Mouse (Mus musculus) testis, postnatal 14 days (tissue): ENCODE data around the gene Med13l.

Experiments
- DNase-seq: peaks from one replicate; pipeline ENCODE4 v3.0.0; 2021; ENCODE audit warnings: low spot score

Med13l gene

DNA sequence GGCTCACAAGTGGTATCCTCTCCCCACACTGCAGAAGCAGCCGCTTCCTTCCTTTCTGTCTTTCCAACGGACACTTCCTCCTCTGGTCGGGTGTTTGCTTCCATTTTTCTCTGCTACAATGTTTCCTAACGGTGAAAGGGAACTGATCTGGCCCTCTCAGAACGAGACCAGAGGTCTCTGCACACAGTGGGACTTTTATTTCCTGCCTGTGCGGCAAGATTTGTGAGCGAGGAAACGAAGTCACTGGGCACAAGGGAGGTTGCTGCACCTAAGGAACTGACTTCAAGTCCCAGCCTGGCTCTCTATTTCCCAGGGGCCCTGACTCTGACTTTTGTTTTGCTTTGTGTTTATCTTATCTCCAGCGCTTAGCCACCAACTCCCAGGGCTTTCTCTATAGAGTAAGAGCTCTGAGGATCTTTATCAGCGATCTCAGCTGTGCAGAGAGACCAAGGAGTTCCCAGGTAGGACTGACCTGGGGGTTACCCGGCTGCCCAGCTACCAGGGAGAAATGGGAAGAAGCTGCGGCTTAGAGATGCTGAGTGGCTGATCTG is 4.0 kb upstream of the Med13l start:
- no peak for DNase-seq

DNA sequence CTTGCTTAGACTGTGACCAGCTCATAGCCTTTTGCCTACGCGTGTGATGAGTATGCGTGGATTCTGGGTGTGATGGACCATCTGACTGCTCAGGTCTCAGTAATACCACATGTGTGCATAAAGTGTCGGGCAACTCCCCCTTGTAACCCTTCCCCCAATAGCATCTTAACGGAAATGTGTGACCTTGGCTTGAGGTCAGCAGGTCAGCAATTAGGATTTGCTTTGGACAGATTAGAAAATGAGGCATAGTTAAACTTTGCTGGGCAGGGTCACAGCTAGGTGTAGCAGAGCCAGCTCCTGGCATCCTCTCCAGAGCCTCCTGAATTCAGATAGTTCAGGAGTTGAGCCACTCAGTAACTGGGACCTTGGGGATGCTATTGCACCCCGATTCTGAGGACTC is 1.6 kb upstream of the Med13l start:
- DNase-seq = no peak

DNA sequence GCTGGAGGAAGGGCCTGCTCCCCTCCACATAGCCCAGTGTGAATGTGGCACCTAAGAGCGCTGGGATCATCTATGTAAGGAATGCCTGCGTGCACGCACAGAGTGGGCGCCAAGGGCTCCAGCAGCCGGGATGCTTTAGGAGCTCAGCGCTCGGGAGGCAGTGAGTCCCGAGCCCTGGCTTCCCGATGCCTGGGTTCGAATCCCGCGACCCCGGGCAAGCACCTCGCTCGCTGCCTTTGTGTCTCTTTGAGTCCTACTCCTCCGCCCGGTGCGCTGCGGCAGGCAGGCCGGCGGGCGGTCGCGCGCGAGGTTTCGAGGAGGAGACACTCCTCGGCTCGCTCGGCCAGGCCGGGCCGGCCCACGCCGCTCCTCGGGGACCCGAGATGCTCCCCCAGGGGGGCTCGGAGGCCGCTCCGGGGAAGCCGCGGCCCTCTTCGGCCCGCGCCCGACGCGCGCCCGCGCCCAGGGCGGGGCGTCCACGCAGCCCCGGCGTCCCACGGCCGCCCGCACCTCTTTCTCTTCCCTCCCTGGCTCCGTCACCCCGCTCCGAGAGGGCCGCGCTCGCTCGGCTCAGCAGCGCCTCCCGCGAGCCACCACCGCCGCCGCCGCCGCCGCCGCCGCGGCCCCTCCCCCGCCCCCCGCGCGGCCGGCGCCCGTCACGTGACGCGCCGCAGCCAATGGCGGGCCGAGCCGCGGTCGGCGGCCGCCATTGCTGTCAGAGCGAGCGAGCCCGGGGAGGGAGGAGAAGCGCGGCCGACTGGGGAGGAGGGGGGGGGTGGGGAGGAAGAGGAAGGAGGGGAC is 695 bp upstream of the Med13l start:
- DNase-seq = peak; percentile 82

DNA sequence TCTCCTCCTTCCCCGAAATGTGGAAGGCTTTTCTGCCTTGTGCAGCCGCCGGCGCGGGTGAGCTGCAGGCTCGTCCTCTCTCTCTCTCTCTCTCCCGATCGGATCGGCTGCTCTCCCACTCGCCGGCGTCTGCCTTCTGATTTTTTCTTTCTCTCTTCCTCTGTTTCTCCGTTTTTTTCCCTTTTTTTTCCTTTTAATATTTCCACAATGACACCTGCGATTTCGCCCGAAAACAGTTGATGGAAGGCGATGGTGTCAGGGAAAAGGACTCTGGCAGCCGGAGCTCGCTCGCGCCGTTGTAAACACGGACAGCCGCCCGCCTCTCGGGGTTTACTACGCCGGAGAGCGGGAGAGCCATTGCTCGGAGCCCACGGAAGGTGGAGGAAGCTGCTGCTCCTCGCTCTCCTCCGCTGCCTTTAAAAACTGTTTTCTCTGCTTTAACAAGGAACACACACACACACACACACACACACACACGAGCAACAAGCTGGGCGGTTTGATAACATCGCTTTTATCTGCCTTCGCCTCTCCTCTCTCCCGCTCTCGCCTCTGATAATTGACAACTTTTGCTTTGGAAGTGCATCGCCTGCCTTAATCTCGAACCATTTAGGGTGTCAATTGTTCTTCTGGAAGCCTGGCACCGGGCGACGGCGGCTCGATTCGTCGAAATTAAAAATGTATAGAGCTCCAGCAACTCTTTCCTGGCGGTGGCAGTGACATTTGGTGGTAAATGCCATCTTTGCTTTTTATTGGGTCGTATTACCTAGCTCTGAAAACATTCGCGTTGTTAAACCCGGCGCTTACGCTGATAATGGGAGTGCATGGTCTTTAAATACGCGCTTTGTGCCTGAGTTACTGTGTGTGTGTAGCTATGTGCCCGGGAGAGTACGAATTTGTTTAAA is 858 bp downstream of the Med13l start:
- DNase-seq = peak; percentile 33

DNA sequence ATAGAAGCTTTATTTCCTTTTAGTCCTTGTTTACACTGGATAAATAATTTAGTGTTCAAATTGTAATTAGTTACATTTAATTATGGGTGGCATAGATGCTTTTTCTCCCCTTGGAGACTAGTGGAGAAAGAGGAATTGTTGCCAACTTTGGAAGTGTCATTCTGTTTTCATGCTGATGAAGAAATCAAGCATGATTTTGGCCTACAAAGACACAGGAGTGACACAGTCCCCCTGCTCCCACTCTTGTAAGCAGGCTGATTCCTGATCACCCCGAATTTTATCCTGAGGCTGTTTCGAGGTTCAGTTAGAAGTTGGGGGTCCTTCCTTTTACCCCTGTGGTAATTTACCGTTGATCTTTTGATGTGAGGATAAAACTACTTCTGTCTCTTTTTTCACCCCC is 1.7 kb downstream of the Med13l start:
- no peak for DNase-seq

DNA sequence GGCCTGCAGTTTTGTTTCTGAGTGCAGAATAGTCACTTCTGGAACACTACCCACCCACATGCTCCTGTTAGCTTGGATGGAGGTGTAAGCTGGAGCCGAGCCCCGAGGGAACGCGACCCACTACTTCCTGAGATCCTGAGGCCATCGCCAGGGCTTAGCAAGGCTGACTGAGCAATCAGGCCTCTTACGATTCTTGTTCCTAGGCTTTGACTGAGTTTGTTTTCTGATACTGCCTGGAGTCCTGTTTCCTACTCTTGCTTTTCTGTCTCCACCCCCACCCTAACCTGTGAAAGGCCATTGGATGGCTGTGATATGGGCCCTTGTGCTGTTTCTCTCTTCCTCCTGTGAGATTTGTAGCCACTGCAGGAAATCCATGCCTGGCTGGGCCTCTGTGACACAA is 3.1 kb downstream of the Med13l start:
- no peak for DNase-seq

DNA sequence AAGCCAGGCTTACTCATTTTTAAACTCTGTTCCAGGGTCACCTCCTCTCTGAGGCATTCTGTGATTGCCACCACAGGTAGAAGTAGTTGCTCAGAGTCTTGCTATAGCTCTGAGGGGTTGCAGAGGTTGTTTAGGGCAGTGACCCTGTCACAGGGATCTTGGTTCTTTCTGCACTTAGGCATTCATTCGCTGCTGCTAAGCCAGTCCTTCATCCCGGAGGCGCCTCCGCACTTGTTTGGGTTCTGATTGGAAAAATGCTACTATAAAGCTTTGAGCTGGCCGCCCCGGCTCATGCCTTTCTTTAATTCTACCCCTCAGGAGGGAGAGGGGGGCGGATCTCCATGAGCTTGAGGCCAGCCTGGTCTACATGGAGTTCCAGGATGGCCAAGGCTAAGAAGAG is 6.9 kb downstream of the Med13l start:
- no peak for DNase-seq

DNA sequence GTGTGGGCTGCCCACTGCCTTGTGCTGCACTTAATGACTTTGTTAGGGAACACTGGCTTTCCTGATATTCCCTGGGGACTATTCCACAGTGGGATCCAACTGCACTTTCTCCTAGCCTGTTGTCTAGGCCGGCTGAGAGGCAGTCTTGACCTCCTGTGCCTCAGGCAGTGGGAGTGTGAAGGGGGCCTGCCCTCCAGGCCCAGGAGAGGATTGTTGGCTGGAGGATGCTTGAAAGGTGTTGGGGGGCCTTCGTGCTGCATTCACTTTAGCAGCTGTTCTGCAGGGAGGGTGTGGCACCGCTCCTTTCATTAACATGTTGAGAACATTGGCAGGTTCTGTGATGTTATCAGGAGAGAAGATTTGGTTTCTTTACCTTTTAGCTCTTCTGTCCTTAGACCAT is 8.5 kb downstream of the Med13l start:
- no peak for DNase-seq

DNA sequence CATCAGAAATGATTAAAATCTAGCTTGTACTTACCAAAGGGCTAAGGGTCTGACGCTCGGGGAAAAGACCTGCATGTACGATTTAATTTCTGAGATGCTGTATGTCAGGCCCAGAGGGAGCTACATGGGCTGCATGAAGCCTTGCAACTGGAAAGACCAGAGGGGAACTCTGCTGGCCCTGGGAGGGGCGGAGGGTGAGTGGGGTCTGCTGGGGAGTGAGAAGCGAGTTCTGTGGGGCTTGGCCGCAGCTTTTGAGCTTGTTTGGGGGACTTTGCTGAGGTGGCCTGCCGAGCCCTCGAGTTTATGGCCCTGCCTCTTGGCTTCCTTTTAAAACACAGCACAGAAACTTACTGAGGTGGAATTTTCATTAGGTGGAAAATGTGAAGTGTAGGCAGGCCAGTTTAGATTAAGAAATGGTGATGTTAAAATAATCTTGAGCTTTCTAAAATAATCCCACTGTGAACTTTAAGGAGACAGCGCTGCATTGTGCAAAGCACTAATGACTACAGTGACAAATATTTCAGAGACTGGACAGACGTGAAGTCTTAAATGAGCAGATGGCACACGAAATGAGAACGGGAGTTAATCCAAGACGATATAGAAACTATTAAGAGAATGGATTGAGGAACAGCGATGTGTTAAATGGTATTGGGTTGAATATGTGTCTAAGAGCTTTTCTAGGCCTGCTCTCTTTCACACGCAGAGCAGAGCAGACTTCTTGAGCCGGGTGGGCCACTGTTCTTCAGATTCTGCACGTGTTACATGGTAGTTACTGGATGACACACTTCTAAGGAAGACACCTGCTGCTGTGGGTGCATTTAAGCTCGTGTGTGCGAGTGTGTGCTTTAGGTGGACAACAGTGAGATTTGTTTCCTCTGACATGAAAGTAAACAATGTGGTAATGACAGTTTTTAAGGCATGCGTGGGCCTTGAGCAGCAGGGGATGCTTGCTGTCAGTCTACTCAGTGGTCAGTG is 9.4 kb downstream of the Med13l start:
- no peak for DNase-seq

DNA sequence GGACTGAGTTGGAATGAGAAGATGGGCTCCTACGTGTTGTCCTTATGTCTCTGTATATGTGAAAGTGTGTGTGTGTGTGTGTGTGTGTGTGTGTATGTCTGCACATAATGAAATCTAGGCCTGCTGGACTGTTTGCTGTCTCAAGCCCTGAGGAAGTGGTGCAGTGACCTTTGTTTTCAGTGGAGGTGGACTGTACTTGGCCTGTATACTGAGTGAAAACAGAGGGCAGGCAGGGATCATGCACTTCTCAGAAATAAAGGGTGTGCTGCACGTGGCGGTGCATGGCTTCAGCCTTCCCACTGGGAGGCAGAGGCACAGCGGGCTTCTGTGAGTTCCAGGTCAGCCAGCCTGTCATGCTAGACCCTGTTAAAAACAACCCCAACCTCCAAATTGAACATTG is 11.0 kb downstream of the Med13l start:
- DNase-seq = no peak

DNA sequence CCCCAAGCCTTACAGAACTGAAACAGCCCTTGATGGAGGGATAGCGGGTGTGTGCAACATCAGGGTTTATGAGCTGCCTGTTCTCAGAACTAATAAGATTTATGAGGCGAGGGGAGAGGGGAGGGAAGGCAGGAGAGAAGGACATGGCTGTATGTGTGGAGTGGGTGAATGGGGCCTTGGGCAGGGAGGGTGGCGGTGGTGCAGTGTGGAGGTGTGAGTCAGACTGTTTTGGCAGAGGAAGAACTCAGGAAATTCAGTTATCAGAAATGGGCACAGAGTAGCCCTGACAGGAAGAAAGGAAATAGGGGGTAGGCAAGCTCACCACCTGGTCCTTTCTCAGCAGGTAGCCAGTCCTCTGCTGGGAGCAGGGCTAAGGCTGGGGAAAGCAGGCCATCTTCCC is 13.8 kb downstream of the Med13l start:
- DNase-seq = no peak

DNA sequence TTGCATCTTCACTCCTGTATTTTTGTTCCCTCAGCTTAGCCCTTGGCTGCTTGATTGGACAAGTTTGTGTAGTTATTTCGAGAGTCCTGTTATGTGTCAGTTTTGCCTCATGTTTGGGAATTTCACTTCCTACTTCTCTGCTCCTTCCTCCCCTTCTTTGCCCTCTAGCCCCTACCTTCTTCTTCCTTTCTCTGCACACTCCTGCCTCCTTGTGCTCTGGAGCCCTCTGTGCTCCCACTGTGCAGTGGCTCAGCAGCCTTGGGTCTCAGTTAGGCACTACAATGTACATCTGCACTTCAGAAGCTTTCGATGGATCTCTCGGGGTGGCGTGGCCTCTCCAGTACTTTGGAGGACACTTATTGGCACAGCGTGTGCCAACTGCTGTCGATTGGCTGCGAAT is 14.5 kb downstream of the Med13l start:
- no peak for DNase-seq

DNA sequence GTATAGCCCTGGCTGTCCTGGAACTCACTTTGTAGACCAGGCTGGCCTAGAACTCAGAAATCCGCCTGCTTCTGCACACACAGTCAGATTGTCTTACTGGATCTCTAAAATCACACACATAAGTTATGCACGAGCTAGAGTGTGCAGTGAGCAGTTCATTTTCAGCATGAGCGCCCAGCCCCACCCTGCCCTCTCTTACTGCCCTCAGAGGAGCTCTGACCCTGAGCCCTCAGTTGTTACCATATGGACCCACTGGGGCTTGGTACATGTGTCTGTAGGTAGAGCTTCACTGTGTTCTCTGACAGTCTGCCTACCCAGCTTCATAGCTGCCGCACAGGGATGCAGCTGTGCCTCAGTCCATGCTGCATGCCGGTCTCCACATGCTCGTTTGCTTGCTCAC is 15.4 kb downstream of the Med13l start:
- no peak for DNase-seq

DNA sequence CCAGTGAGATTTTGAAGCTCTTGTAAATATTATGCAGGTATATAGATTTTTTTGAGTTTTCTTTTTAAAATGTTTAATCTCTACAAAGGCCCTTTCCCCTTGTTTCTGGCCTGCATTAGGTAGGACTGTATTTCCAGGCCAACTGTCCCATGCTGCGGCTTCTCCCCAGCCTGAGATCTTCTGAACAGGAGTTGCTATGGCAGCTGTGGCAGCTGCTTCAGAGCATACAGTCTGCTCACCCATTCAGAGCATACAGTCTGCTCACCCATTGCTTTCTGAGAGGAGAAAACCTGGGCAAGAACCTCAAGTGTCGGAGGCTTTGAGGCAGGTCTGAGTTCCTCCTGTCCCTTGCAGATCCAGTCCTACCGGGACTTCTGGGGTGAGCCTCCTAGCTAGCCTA is 16.3 kb downstream of the Med13l start:
- no peak for DNase-seq

DNA sequence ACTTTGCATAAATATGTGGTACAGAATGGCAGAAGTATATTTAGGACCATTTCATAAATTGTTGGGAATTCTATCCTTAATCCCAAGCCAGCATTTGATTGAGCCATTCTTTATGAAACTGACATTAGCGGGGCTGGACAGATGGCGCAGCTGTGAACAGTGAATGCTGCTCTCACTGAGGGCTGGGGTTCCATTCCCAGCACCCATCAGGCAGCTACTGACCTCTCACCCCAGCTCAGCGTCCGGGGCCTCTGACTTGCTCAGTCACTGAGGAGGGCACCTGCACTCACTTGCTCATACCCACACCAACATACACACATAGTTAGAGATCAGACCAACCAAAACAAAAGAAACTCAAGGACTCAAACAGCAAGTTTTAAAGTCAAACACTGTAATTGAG is 24.9 kb downstream of the Med13l start:
- DNase-seq = no peak

DNA sequence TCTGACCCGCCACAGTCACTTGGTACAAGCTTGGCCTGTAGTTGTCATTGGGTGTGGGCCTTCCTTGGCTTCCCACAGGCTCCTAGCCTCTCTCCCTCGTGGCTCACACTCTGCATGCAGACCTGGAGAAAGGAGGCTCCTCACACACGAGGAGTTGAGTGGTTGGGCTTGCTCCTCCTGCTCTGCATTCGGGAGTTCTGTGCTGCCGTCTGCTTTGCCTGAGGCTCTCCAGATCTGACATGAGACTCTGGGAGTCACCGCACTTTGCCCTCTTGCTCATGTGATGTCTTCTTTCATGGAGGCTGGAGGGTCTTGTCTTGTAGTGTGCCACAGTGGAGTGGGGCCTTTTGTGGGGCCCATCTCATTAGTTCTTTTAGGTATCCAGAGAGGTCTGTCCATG is 26.1 kb downstream of the Med13l start:
- no peak for DNase-seq

DNA sequence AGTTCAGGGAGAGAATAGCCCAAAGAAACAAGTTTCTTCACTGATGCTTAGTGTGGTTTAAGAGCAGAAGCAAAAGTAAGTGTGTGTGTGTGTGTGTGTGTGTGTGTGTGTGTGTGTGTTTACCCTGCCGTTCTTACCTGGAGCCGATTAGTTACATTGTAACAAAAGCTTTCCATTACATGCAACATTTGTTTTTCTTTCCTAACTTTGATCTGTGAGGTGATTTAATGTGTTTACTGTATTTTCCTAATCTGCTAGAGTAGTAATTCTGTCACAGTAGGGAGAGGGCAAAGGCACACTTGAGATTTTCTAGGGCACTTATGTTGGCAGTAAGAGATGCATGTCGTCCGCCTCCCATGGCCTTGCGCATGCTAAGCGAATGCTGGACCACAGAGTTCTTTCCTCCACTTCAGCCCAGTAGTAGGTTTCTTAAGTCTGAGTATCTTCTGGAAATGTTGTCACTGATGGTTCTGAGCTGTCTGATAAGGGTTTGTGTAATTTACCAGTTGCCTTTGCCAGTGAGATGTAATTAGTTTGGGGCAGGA is 28.0 kb downstream of the Med13l start:
- no peak for DNase-seq

DNA sequence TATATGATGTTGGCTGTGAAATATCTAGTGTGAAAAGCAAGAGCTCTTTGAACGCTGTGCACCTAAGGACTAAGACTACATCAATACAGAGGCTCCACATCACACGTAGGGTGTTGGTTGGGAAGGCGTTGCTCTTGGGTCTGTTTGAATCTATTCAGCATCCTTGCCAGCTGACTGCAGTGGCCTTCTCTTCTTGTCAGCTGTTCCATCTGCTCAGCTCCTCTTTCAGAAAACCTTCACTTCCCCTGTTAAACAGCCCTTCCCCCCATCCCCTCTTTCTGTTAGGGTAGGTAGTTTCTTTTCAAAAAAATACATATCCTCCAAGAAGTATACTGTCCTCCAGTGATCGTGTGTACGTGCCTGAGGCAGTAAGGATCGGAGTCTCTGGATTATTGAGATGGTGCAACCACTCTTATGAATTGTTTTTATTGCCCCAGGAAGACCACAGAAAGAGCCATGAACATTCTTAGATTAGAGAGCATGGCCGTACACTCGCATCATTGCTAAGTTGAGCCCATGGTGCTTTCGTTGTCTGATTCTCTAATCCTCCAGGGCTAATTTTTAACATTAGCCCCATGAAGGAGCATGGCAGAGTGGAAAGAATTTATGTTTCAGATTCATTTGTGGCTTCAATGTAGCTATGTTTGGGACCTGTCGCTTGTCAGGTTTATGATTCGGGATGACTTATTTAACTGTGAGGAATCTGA is 28.9 kb downstream of the Med13l start:
- DNase-seq = no peak

DNA sequence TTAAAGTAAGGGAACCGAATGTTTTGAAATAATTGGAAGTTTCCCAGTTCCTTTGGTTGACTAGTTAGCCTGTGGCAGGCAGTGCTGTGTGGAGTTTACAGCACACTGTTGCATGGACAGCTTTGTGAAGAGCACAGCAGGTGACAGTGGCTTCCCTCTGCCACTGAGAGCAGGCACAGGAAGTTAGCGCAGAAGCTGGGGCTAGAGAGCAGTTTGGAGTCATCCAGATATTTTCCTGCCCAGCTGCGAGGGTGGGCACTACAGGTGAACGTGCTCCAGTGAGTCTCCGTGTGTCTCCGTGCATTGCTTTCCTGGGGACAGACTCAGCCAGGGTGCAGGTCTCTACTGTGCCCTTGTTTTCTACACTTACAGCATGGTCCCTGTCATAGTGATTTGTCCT is 30.4 kb downstream of the Med13l start:
- no peak for DNase-seq

DNA sequence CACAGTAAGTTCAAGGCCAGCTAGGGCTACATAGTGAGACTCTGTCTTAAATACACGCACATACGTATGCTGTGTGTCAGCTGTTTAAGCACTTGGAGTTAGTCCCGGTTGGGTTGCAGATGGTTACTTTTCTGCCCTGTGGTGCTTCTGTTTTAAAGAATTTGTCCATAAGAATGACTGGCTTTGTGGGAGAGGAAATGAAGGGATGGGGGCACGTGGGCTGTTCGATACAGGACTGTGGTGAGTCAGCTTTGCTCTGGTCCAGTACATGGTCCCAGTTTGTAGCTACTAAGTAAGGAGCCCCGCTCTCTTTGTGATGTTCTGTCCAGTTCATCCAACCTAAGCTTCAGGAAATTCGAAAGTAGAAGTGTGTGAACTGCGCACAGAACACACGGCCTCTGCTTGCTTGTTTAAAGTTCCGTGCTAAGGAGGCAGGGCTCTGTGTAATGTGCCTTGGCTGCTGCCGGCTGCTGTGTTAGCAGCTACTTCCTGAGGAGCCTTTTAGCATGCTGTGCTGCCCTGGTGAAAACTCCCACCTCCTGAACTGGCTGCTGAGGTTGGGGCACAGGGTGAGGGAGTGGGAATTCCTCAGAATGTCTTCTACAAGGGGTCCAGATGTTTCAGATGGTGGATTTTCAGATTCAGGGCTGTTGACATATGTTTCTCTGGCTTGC is 31.5 kb downstream of the Med13l start:
- DNase-seq = no peak
